Comparison of ENCODE assay signal across 20 mouse cellular contexts in the genomic region with DNA sequence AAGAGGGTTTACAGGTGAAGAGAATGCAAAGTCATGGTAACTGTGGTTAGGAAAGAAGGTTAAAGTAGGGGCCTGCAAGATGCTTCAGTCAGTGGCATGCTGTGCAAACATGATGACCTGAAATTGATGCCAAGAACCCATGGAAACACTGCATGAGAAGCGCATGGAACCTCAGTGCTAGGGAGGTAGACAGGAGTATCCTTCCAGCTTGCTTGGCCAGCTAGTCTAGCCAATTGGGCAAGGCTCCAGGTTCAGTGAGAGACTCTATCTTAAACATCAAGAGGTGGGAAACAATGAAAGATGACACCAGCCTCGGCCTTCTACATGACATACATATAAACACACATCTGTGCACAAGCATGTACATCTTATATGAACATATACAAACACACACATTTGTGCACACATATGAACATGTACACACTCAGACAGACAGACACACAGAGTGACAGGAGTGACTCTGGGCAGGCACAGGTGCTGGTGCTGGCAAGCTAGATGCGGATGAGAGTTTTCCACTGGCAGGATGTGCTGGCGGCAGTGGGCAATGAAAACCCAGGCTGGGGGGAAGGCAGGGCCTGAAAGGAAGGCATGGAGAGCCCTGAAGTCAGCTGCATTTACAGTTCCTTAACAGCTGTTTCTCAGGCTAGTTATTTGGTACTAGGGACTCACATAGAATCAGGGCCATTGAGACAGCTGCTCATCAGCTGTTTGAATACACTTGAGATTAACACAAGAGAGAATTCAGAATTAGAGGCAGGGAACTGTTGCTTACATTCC. TPM values are rescaled to one million over a fixed set of nuclear protein-coding genes. Genes with fewer than 3 reads are reported as not detected.
DNase-seq lines count a peak whose midpoint lies in the region; ATAC-seq and TF ChIP-seq lines count a peak whose summit lies in the region.
"Had no signal": no experiment of that assay in that cellular context is flagged by ENCODE, and none has a peak within 500 bp of the region (broad histone marks: within the 10 kb centered on the region; RNA-seq: fewer than 3 reads in every experiment).

No protein-coding gene starts in this region.

- intact Hi-C loops in heart, postnatal 10 days (cut with DNase I) = no loop called here
- intact Hi-C loops in gastrocnemius, adult 2 months (cut with DNase I) = no loop called here

- peaks cover under 1% of the 10 kb centered on the region; the same call in 1 of the 2 replicates for H3K4me1 ChIP-seq in heart, embryonic 12.5 days (replicated peaks)
- H3K4me1 ChIP-seq: kidney, embryonic 15.5 days; limb, embryonic 12.5 days had no signal

- WGBS in heart, embryonic 12.5 days = 84% methylated on average over 4 of the region's 4 CpGs

- H3K4me2 ChIP-seq in heart, embryonic 12.5 days = no peak overlapping the region
- H3K4me2 ChIP-seq: kidney, embryonic 15.5 days; limb, embryonic 12.5 days had no signal

- TF ChIP-seq CTCF in gastrocnemius, adult 2 months (IDR thresholded peaks at IDR 0.05) = no peak

- peaks cover 42% of the 10 kb centered on the region for H3K36me3 ChIP-seq in heart, embryonic 12.5 days

- no peaks in the 10 kb centered on the region for H3K27me3 ChIP-seq in heart, embryonic 12.5 days (replicated peaks)
- H3K27me3 ChIP-seq: CH12.LX; kidney, embryonic 15.5 days; limb, embryonic 12.5 days had no signal

- peaks cover 3% of the 10 kb centered on the region for H3K9me3 ChIP-seq in heart, embryonic 12.5 days (replicated peaks)

- H3K9ac ChIP-seq in heart, embryonic 12.5 days = no peak overlapping the region
- H3K9ac ChIP-seq: kidney, embryonic 15.5 days; limb, embryonic 12.5 days had no signal

- DNase-seq in heart, postnatal 10 days = peak; percentile 44 to 52
- DNase-seq in lung, adult 18-20 months = peak; percentile 28 to 63
- DNase-seq in lung, postnatal 25 days (ENCODE audit: low spot score) = no peak
- DNase-seq in gastrocnemius, adult 2 months = peak; percentile 76
- peak; percentile 37 for DNase-seq in gastrocnemius, postnatal 25 days
- no peak for DNase-seq in thymus, adult 18-20 months
- no peak for DNase-seq in adrenal gland, adult 2 months
- DNase-seq: adrenal gland, adult 8-10 months; cerebellum, adult 18-20 months; layer of hippocampus, adult 9-11 months; right cerebral cortex, adult 18-20 months had no signal

- no peak overlapping the region for H3K4me3 ChIP-seq in heart, embryonic 12.5 days
- no peak overlapping the region for H3K4me3 ChIP-seq in gastrocnemius, adult 2 months
- H3K4me3 ChIP-seq: kidney, embryonic 15.5 days; limb, embryonic 12.5 days had no signal

- ATAC-seq in heart, embryonic 12.5 days (ENCODE audit: insufficient number of reproducible peaks, low FRiP score) = no peak
- ATAC-seq: inflammation-experienced regulatory T-cells, adult 6 months; midbrain, embryonic 16.5 days had no signal

- H3K27ac ChIP-seq in heart, embryonic 12.5 days (ENCODE audit: poor library complexity, severe bottlenecking) = no peak overlapping the region
- peak overlapping the region; percentile 76 for H3K27ac ChIP-seq in gastrocnemius, adult 2 months
- H3K27ac ChIP-seq: kidney, embryonic 15.5 days; limb, embryonic 12.5 days; macrophage had no signal

RNA-seq across cellular contexts. Expression of a gene that starts 38.7 kb away (rescaled TPM):
- total RNA-seq in heart, postnatal 10 days (2021) = under 1 TPM; 0.20 to 0.45 TPM
- 0.14 TPM in 1 of 2 replicates, not detected in the other for polyA plus RNA-seq in heart, embryonic 12.5 days (2016; fragmentation: Nextera tagmentation; extraction: Ambion mirVana)
- not detected for total RNA-seq in gastrocnemius, adult 2 months (2021)
- not detected for total RNA-seq in gastrocnemius, postnatal 25 days (2021)
- total RNA-seq in adrenal gland, adult 2 months (2021) = not detected
- polyA plus RNA-seq in adrenal gland, adult 2 months (2012; rRNA removed) = not detected in 2 replicates
- total RNA-seq: adrenal gland, adult 8-10 months had no signal
- polyA plus RNA-seq: embryonic facial prominence, embryonic 11.5 days; forebrain, embryonic 11.5 days; kidney, embryonic 15.5 days; midbrain, embryonic 16.5 days had no signal

Comparison
In these comparisons a context has a peak if more than half of its experiments do, and no peak if none do; other contexts are left out.
1. DNase-seq: peak in heart, postnatal 10 days (2 of 2), lung, adult 18-20 months (2 of 2), gastrocnemius, adult 2 months (single experiment) and gastrocnemius, postnatal 25 days (single experiment); none in lung, postnatal 25 days (single experiment), thymus, adult 18-20 months (0 of 2) and adrenal gland, adult 2 months (single experiment).